Mouse (Mus musculus) stomach, postnatal 0 days (tissue): ENCODE results near the gene Tub.

ENCODE experiments used
- CTCF ChIP-seq: IDR thresholded peaks from 2 replicates; pipeline ENCODE4 v1.5.1; 2016; ENCODE audit warnings: antibody characterized with exemption, low read depth, mild to moderate bottlenecking, moderate library complexity
- EP300 ChIP-seq: optimal IDR thresholded peaks from 2 replicates; pipeline ENCODE3; 2016; ENCODE audit warnings: antibody characterized with exemption

GRCm38 (mm10) chr7:108954185-108954584 is 4.0 kb downstream of the Tub start:
- no peak for TF ChIP-seq EP300
- TF ChIP-seq CTCF = peak; percentile 62
